ENCODE assay signal across 21 mouse cellular contexts in genomic region chr10:117615746-117616145, GRCm38 (mm10). TPM values are rescaled to one million over a fixed set of nuclear protein-coding genes. Genes with fewer than 3 reads are reported as not detected.
DNase-seq lines count a peak whose midpoint lies in the region; ATAC-seq lines count a peak whose summit lies in the region.
"Had no signal": no experiment of that assay in that cellular context is flagged by ENCODE, and none has a peak within 500 bp of the region (broad histone marks: within the 10 kb centered on the region; RNA-seq: fewer than 3 reads in every experiment).

No protein-coding gene starts in this region.

- H3K9me3 ChIP-seq in forebrain, embryonic 15.5 days: no peaks in the 10 kb centered on the region
- H3K9me3 ChIP-seq: G1E had no signal

- WGBS in forebrain, embryonic 15.5 days: 79% methylated on average over 4 of the region's 4 CpGs

- H3K4me2 ChIP-seq in forebrain, embryonic 15.5 days (replicated peaks): no peak overlapping the region

- no peak overlapping the region for H3K27ac ChIP-seq in forebrain, embryonic 15.5 days (replicated peaks)

- ATAC-seq in forebrain, embryonic 15.5 days (replicated peaks): no peak
- ATAC-seq: activated CD4-positive, CD25-positive, alpha-beta regulatory T cell, adult 4 months; CD4-positive, CD25-positive, alpha-beta regulatory T cell, adult 4 months; Patski had no signal

- DNase-seq in 3T3-L1 (ENCODE audit: low read depth, low spot score) (peak; percentile 93), adipocyte (ENCODE audit: low spot score) (peak; percentile 92)
- no peak for DNase-seq in adrenal gland, postnatal 14 days
- DNase-seq: adrenal gland, adult 2 months; adrenal gland, adult 8-10 months; adrenal gland, postnatal 10 days; adrenal gland, postnatal 25 days; adrenal gland, postnatal 36 days; B cell, adult 2 months; cerebellum, adult 11 months; cerebellum, adult 11-12 months; cerebellum, adult 18-20 months; cerebellum, adult 2 months; cerebellum, adult 8-10 months; cerebellum, adult 9-10 months had no signal

- no peak overlapping the region for H3K4me3 ChIP-seq in forebrain, embryonic 15.5 days

- H3K4me1 ChIP-seq in forebrain, embryonic 15.5 days: no peaks in the 10 kb centered on the region

- H3K9ac ChIP-seq in forebrain, embryonic 15.5 days (replicated peaks): no peak overlapping the region

- no peaks in the 10 kb centered on the region for H3K36me3 ChIP-seq in forebrain, embryonic 15.5 days
- H3K36me3 ChIP-seq: G1E had no signal

- H3K27me3 ChIP-seq in forebrain, embryonic 15.5 days: no peaks in the 10 kb centered on the region
- H3K27me3 ChIP-seq: CH12.LX, Patski had no signal

RNA-seq across cellular contexts. Expression of gene Cpm, which starts 13.6 kb away (rescaled TPM):
- total RNA-seq in adrenal gland, postnatal 14 days (2021): 23.7 and 28.6 TPM in 2 replicates
- polyA plus RNA-seq in forebrain, embryonic 15.5 days (2015; fragmentation: Nextera tagmentation; extraction: Ambion mirVana): 4.0 and 4.5 TPM in 2 replicates
- polyA plus RNA-seq: G1E had no signal
